Mouse (Mus musculus) testis, adult 2 months (tissue): ENCODE results near the gene Plscr4. TPM values are rescaled to one million over a fixed set of nuclear protein-coding genes. Genes with fewer than 3 reads are reported as not detected.

Experiments
- H3K27ac ChIP-seq: fragments of 200-500 bp; 2 replicates; pipeline ENCODE4 v1.5.1; 2012; ENCODE audit warnings: low read depth, low read length; ENCODE audit not compliant: control insufficient read depth, insufficient read depth
- H3K27me3 ChIP-seq: fragments of 200-500 bp; 2 replicates; pipeline ENCODE4 v1.6.1; 2012; ENCODE audit warnings: mild to moderate bottlenecking, low read length, moderate library complexity; ENCODE audit not compliant: control insufficient read depth, insufficient read depth
- H3K36me3 ChIP-seq: fragments of 200-500 bp; 2 replicates; pipeline ENCODE4 v1.6.1; 2012; ENCODE audit warnings: mild to moderate bottlenecking, low read length; ENCODE audit not compliant: control insufficient read depth, insufficient read depth
- H3K4me1 ChIP-seq: fragments of 200-500 bp; 2 replicates; pipeline ENCODE4 v1.6.1; 2012; ENCODE audit warnings: low read length; ENCODE audit not compliant: control insufficient read depth, insufficient read depth
- H3K4me3 ChIP-seq: fragments of 200-500 bp; 2 replicates; pipeline ENCODE4 v1.5.1; 2012; ENCODE audit warnings: low read depth, mild to moderate bottlenecking, low read length, moderate library complexity, mixed read lengths; ENCODE audit not compliant: control insufficient read depth
- CTCF ChIP-seq: fragments of 200-500 bp; IDR thresholded peaks from 2 replicates; pipeline ENCODE4 v1.5.1; 2012; ENCODE audit warnings: low read depth, mild to moderate bottlenecking, inconsistent platforms, low read length, moderate library complexity; ENCODE audit not compliant: control insufficient read depth, insufficient read depth, insufficient replicate concordance
- POLR2A ChIP-seq: fragments of 200-500 bp; IDR thresholded peaks from 2 replicates; pipeline ENCODE4 v1.6.1; 2012; ENCODE audit warnings: low read depth, mild to moderate bottlenecking, inconsistent platforms, low read length, moderate library complexity; ENCODE audit not compliant: control insufficient read depth
- polyA plus RNA-seq: library from polyadenylated mRNA; depleted of rRNA; stranded (reverse); fragments of >200 nt; gene quantifications from 2 replicates; pipeline ENCODE4 v1.2.3, GENCODE M21; 2012; rRNA removed

Plscr4 gene
- polyA plus RNA-seq, 1 experiment, result 1.2 TPM

GRCm38 (mm10) chr9:92511696-92512095 is 54.5 kb downstream of the Plscr4 start:
- no peaks in the 10 kb centered on the region for H3K27me3 ChIP-seq
- TF ChIP-seq CTCF (no peak), POLR2A (no peak)
- no peaks in the 10 kb centered on the region for H3K4me1 ChIP-seq

GRCm38 (mm10) chr9:92517036-92517435 is 59.9 kb downstream of the Plscr4 start:
- Histone ChIP-seq H3K4me3 (no peak overlapping the region), H3K27me3 (no peaks in the 10 kb centered on the region), H3K27ac (no peak overlapping the region), H3K4me1 (no peaks in the 10 kb centered on the region), H3K36me3 (no peaks in the 10 kb centered on the region)
- no peak for TF ChIP-seq CTCF
- no peak for TF ChIP-seq POLR2A

More at GRCm38 (mm10) chr9:92511696-92512095, 54.5 kb downstream of the Plscr4 start:
- Histone ChIP-seq H3K27ac (no peak overlapping the region), H3K36me3 (no peaks in the 10 kb centered on the region), H3K4me3 (no peak overlapping the region)

GRCm38 (mm10) chr9:92520751-92521150 is 63.6 kb downstream of the Plscr4 start:
- TF ChIP-seq CTCF (no peak), POLR2A (no peak)
- Histone ChIP-seq H3K27me3 (no peaks in the 10 kb centered on the region), H3K4me1 (no peaks in the 10 kb centered on the region), H3K4me3 (no peak overlapping the region), H3K27ac (no peak overlapping the region), H3K36me3 (no peaks in the 10 kb centered on the region)

- H3K4me1 ChIP-seq, result no peaks in the 10 kb centered on the region
- H3K4me3 ChIP-seq, result no peak overlapping the region
- H3K27me3 ChIP-seq, result no peaks in the 10 kb centered on the region
- TF ChIP-seq POLR2A, result no peak
- TF ChIP-seq CTCF, result no peak
- H3K27ac ChIP-seq, result no peak overlapping the region
- no peaks in the 10 kb centered on the region for H3K36me3 ChIP-seq
Measured at GRCm38 (mm10) chr9:92524506-92524905, 67.3 kb downstream of the Plscr4 start.

GRCm38 (mm10) chr9:92530055-92530454 is 72.9 kb downstream of the Plscr4 start:
- no peak overlapping the region for H3K4me3 ChIP-seq
- no peaks in the 10 kb centered on the region for H3K27me3 ChIP-seq
- H3K36me3 ChIP-seq, result no peaks in the 10 kb centered on the region
- no peak overlapping the region for H3K27ac ChIP-seq
- no peak for TF ChIP-seq CTCF
- TF ChIP-seq POLR2A, result no peak
- no peaks in the 10 kb centered on the region for H3K4me1 ChIP-seq

GRCm38 (mm10) chr9:92537735-92538134 is 80.6 kb downstream of the Plscr4 start:
- peaks cover 9% of the 10 kb centered on the region; the same call in 1 of the 2 replicates for H3K4me1 ChIP-seq
- no peak overlapping the region for H3K4me3 ChIP-seq
- no peak overlapping the region for H3K27ac ChIP-seq
- no peaks in the 10 kb centered on the region for H3K36me3 ChIP-seq
- no peak for TF ChIP-seq CTCF
- H3K27me3 ChIP-seq, result no peaks in the 10 kb centered on the region

- no peak overlapping the region for H3K27ac ChIP-seq
- H3K36me3 ChIP-seq, result no peaks in the 10 kb centered on the region
- no peak for TF ChIP-seq POLR2A
- TF ChIP-seq CTCF, result no peak
- no peak overlapping the region for H3K4me3 ChIP-seq
- H3K4me1 ChIP-seq, result peaks cover 9% of the 10 kb centered on the region; the same call in 1 of the 2 replicates
- H3K27me3 ChIP-seq, result no peaks in the 10 kb centered on the region
Measured at GRCm38 (mm10) chr9:92538216-92538615, 81.0 kb downstream of the Plscr4 start.

Other genes with a start within 250 kb of the Plscr4 start
- gene Plscr1, start 207.6 kb upstream of the Plscr4 start, polyA plus RNA-seq, result 0.28 and 0.42 TPM in 2 replicates
- gene Plscr2, start 181.8 kb upstream of the Plscr4 start, polyA plus RNA-seq, result 0.71 and 0.88 TPM in 2 replicates
- 139 and 170 TPM in 2 replicates for gene 1700057G04Rik, start 148.0 kb upstream of the Plscr4 start, polyA plus RNA-seq
- 3.3 and 3.6 TPM in 2 replicates for gene Plod2, start 84.8 kb downstream of the Plscr4 start, polyA plus RNA-seq